Mouse (Mus musculus) ES-E14 (cell line): ENCODE measurements around the gene Mff. TPM values are rescaled to one million over a fixed set of nuclear protein-coding genes. Genes with fewer than 3 reads are reported as not detected.
A peak's percentile ranks its signal among the peaks of the same experiment; 100 is the strongest.

Experiments used
- DNase-seq: peaks from one replicate; pipeline ENCODE4 v3.0.0-alpha.2; 2013; ENCODE audit warnings: low read depth, low spot score
- H3K27ac ChIP-seq: 2 replicates; pipeline ENCODE4 v1.5.1; 2012; ENCODE audit warnings: low read depth, mild to moderate bottlenecking, low read length, moderate library complexity, mixed read lengths; ENCODE audit not compliant: poor library complexity, insufficient read depth, severe bottlenecking
- H3K36me3 ChIP-seq: 2 replicates; pipeline ENCODE4 v1.6.1; 2012; ENCODE audit warnings: mild to moderate bottlenecking, low read length, moderate library complexity, mixed read lengths; ENCODE audit not compliant: control insufficient read depth, poor library complexity, insufficient read depth, severe bottlenecking
- H3K4me1 ChIP-seq, 2 experiments: fragments of 150-350 bp in 1 of 2; sonication (generic) in 1 of 2; 2 replicates each; pipeline ENCODE4 v1.6.1; 2012; ENCODE audit warnings: low read length in 2 of 2, mild to moderate bottlenecking in 1 of 2, mixed read lengths in 1 of 2; ENCODE audit not compliant: control insufficient read depth in 2 of 2, insufficient read depth in 2 of 2, poor library complexity in 1 of 2
- H3K4me3 ChIP-seq, 2 experiments: fragments of 150-350 bp in 1 of 2; sonication (generic) in 1 of 2; 2 replicates each; pipeline ENCODE4 v1.5.1; 2012; ENCODE audit warnings: low read length in 2 of 2, low read depth in 1 of 2, mild to moderate bottlenecking in 1 of 2, mixed read lengths in 1 of 2; ENCODE audit not compliant: insufficient read depth in 1 of 2, poor library complexity in 1 of 2, severe bottlenecking in 1 of 2
- H3K9ac ChIP-seq: 2 replicates; pipeline ENCODE4 v1.6.1; 2012; ENCODE audit warnings: low read depth, mild to moderate bottlenecking, low read length, mixed read lengths; ENCODE audit not compliant: poor library complexity, insufficient read depth, severe bottlenecking
- H3K9me3 ChIP-seq: fragments of 150-350 bp; sonication (generic); 2 replicates; pipeline ENCODE4 v1.6.1; 2012; ENCODE audit warnings: low read depth, mild to moderate bottlenecking, low read length; ENCODE audit not compliant: control insufficient read depth, insufficient read depth
- CHD2 ChIP-seq: IDR thresholded peaks from 2 replicates; pipeline ENCODE4 v1.6.1; 2014; ENCODE audit warnings: mild to moderate bottlenecking, low read depth, low read length, inconsistent platforms
- HCFC1 ChIP-seq: IDR thresholded peaks from 2 replicates; pipeline ENCODE4 v1.6.1; 2012; ENCODE audit warnings: low read length, inconsistent platforms, borderline replicate concordance; ENCODE audit not compliant: insufficient read depth
- MAFK ChIP-seq: IDR thresholded peaks from 2 replicates; pipeline ENCODE4 v1.6.1; 2014; ENCODE audit warnings: mild to moderate bottlenecking, low read depth, low read length, inconsistent platforms; ENCODE audit not compliant: insufficient read depth
- ZC3H11A ChIP-seq: IDR thresholded peaks from 2 replicates; pipeline ENCODE4 v1.6.1; 2012; ENCODE audit warnings: low read depth, mild to moderate bottlenecking, inconsistent platforms, low read length, borderline replicate concordance
- ZNF384 ChIP-seq: IDR thresholded peaks from 2 replicates; pipeline ENCODE4 v1.6.1; 2012; ENCODE audit warnings: low read depth, low read length, inconsistent platforms
- in situ Hi-C, 2 experiments: fragments of 600-800 bp; cut with MboI; formaldehyde crosslinking; loops; one replicate each; pipeline ENCODE4 v1.15.1; 2025; ENCODE audit warnings: low sequenced_read_pairs in 2 of 2, inconsistent platforms in 1 of 2; ENCODE audit not compliant: unreplicated experiment in 2 of 2
- total RNA-seq: library from RNA; depleted of rRNA; stranded (reverse); fragments of 300-350 nt; gene quantifications from 2 replicates; pipeline ENCODE4 v1.2.3, GENCODE M21; 2012

The Mff gene
- total RNA-seq, 1 experiment, result 70.4 TPM

- H3K4me3 ChIP-seq, result no peak overlapping the region
- H3K9me3 ChIP-seq, result no peaks in the 10 kb centered on the region
- no peak overlapping the region for H3K9ac ChIP-seq
- no peak for DNase-seq
- H3K4me1 ChIP-seq, result no peaks in the 10 kb centered on the region
- no peaks in the 10 kb centered on the region for H3K36me3 ChIP-seq
- TF ChIP-seq CHD2 (no peak), MAFK (no peak), HCFC1 (no peak), ZC3H11A (no peak), ZNF384 (no peak)
- in situ Hi-C loops, result loop anchor here in 1 of 2 experiments (10.0 kb wide), 1 partner anchor 211 kb away; no protein-coding TSS in a partner anchor
- no peak overlapping the region for H3K27ac ChIP-seq
These were observed 41.5 kb downstream of the Mff start for GRCm38 (mm10) chr1:82766227-82766626.

DNA sequence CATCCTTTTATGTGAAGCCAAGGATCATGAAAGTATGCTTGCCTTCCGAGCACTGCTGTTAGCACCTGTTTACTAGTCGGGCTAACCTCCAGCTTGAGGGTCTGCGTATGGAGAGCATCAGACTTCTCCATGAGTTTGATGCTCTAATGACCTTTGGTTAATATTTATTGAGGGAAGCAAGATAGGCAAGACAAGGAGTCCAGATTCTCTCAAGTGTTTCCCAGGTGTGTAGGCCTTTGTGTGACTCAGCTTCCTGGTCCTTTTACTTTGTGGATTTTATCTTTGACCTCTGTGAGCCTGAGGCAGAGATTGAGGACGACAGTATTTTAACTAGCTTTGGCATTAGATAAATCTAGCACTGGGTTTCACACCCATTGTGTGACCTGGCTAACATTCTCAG is 42.0 kb downstream of the Mff start:
- in situ Hi-C loops, result loop anchor here in 1 of 2 experiments (10.0 kb wide), 1 partner anchor 212 kb away; no protein-coding TSS in a partner anchor
- no peaks in the 10 kb centered on the region for H3K4me1 ChIP-seq
- H3K9ac ChIP-seq, result no peak overlapping the region
- no peak for DNase-seq
- no peak overlapping the region for H3K4me3 ChIP-seq
- no peak for TF ChIP-seq ZC3H11A
- TF ChIP-seq HCFC1, result no peak
- no peak for TF ChIP-seq CHD2
- no peak for TF ChIP-seq MAFK
- no peak for TF ChIP-seq ZNF384
- no peak overlapping the region for H3K27ac ChIP-seq
- no peaks in the 10 kb centered on the region for H3K9me3 ChIP-seq
- no peaks in the 10 kb centered on the region for H3K36me3 ChIP-seq

GRCm38 (mm10) chr1:82768269-82768668 is 43.6 kb downstream of the Mff start, which contains the start of gene Tm4sf20:
Gene Tm4sf20 (minus strand): TSS chr1:82768461.
- no peak for DNase-seq
- H3K9me3 ChIP-seq, result no peaks in the 10 kb centered on the region
- no peaks in the 10 kb centered on the region for H3K36me3 ChIP-seq
- no peaks in the 10 kb centered on the region for H3K4me1 ChIP-seq
- H3K9ac ChIP-seq, result no peak within 1 kb of the TSS
- H3K4me3 ChIP-seq, result no peak within 1 kb of the TSS
- TF ChIP-seq ZNF384 (no peak), ZC3H11A (no peak)
- in situ Hi-C loops, result loop anchor here in 1 of 2 experiments (10.0 kb wide), 1 partner anchor 213 kb away; no protein-coding TSS in a partner anchor
- no peak within 1 kb of the TSS for H3K27ac ChIP-seq

DNA sequence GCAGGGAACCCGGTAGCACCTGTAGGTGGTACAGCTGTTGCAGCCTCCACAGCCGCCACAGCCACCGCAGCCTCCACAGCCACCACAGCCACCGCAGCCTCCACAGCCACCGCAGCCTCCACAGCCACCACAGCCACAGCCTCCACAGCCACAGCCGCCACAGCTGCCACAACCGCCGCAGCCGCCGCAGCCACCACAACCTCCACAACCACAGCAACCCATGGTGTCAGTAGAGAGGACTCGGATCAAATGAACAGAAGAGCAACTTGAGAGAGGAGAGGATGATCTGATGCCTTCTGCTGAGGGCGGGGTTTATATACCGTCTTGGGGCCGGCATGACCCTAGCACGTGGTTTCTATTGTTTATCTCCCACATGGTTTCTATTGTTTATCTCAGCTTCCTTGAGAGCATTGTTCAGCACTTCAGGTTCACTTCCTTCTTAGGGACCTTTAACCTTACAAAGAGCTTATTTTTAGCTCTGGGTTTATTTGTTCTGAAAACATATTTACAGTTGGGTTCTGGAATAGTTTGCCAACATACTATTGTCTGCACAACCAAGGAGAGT is 46.4 kb downstream of the Mff start, which contains the start of gene Gm47791:
Gene Gm47791 (minus strand): TSS at position 222 of the 565 bp plus-strand sequence.
- no peaks in the 10 kb centered on the region for H3K36me3 ChIP-seq
- no peak for TF ChIP-seq HCFC1
- peak within 1 kb of the TSS; percentile 44 to 49 for H3K4me3 ChIP-seq
- in situ Hi-C loops, result no loop called here
- no peaks in the 10 kb centered on the region for H3K4me1 ChIP-seq
- H3K9me3 ChIP-seq, result no peaks in the 10 kb centered on the region
- no peak within 1 kb of the TSS for H3K9ac ChIP-seq
- H3K27ac ChIP-seq, result no peak within 1 kb of the TSS
- no peak for DNase-seq

- no peaks in the 10 kb centered on the region for H3K4me1 ChIP-seq
- no peaks in the 10 kb centered on the region for H3K36me3 ChIP-seq
- H3K27ac ChIP-seq, result no peak overlapping the region
- no peaks in the 10 kb centered on the region for H3K9me3 ChIP-seq
- in situ Hi-C loops, result no loop called here
- no peak overlapping the region for H3K9ac ChIP-seq
- TF ChIP-seq CHD2 (no peak), ZNF384 (no peak), ZC3H11A (no peak), HCFC1 (no peak), MAFK (no peak)
- no peak overlapping the region for H3K4me3 ChIP-seq
- no peak for DNase-seq
These were observed 47.7 kb downstream of the Mff start for GRCm38 (mm10) chr1:82772428-82772827.
